Mouse (Mus musculus): ENCODE measurements around the gene Nckap5. TPM values are rescaled to one million over a fixed set of nuclear protein-coding genes. Genes with fewer than 3 reads are reported as not detected.

The Nckap5 gene
- total RNA-seq, 4 experiments from 2014 or later = 6.8 to 11.7 (median 8.7) TPM

GRCm38 (mm10) chr1:126377339-126377980 lies 453.1 kb downstream of the Nckap5 start:
- no peak for DNase-seq (ENCODE audit: low spot score)

DNA sequence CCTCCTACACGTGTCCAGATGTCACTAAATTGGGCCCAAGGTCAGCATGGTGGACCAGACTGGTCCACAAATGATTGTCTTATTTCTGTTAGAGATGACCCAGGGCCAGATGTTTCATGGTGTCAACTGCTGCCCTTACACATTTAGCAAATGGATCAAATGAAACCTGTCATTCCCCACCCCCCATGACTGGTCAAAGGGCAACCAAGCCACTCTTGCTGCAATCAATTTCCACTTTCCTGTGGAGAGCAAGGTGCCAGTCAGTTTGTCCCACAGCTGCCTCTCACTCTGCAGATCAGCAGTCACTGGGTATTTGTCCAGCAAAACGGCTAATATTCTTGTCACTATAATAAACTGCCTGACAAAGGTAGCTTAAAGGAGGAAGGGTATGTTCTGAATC lies 463.9 kb downstream of the Nckap5 start:
- DNase-seq (ENCODE audit: low spot score) = no peak

GRCm38 (mm10) chr1:126364556-126364955 lies 466.0 kb downstream of the Nckap5 start:
- no peak for DNase-seq (ENCODE audit: low spot score)

DNA sequence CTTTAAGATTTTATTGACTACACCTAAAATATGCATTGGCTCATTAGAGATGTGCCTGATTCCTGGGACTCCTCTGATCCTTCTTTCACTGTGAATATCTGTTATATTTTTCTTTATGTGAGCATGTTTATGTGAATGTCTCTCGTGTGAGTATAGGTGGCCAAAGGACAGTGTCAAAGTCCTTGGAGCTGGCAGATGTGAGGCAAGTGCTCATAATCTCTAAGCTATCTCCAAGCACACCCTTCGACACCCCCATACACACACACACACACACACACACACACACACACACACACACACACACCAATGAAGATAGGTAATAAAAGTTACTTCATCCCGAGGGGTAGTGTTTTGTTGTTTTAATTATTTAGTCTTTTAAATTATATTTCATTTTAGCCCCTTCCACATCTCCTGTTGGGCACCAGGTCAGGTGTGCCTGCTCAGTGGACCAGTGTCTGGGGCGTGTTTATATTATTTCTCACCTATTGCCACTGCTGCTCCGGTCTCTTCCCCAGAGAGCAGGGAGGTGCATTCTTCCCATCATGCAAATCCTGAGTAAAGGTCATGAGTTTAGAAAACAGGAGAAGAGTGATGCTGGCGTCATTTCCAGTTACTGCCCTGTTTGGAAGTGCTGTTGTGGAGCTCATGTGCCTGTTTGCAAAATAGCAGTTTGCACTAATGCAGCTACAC lies 469.9 kb downstream of the Nckap5 start:
- DNase-seq (ENCODE audit: low spot score) = no peak

DNA sequence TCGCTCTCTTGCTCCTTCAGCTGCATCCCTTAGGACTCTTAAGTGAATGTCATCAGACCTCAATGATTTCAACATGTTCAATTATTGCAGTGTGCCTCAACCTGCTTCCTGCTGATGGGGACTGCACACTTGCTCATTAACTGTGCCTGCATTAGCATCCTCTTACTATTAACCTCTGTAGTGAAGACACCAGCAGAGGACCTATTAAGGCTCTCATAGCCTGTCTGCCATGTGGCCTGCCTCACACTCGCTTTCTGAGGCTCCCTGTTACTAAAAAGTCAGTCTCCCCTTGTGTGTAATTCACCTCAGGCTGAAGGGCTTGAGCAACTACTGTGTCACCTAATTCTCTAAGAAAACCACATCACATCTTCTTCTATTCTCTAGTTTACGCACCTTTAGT lies 470.5 kb downstream of the Nckap5 start:
- no peak for DNase-seq (ENCODE audit: low spot score)

GRCm38 (mm10) chr1:126341806-126342205 lies 488.8 kb downstream of the Nckap5 start:
- DNase-seq (ENCODE audit: low spot score) = peak; percentile 43

DNA sequence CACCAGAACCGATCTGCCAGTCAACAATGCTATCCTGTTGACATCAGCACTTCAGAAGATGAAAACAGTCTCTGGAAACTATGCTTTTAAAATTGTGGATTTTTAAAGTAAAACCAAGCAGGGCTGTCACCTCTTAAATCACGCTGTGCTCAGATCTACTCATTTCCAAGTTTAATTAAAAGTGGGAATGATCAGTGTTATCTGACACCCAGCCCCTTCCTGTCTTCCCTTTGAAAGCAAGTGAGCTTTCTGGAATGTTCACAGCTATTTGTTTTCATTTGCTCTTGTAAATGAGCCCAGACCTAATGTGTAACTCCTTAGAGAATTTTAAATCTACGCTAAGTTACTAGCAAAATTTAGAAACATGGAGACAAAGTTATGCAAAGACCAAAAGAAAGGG lies 491.3 kb downstream of the Nckap5 start:
- DNase-seq (ENCODE audit: low spot score) = no peak

GRCm38 (mm10) chr1:126334202-126334601 lies 496.4 kb downstream of the Nckap5 start:
- no peak for DNase-seq (ENCODE audit: low spot score)

GRCm38 (mm10) chr1:126332026-126332425 lies 498.6 kb downstream of the Nckap5 start:
- DNase-seq (ENCODE audit: low spot score) = peak; percentile 3

- DNase-seq (ENCODE audit: low spot score) = no peak
Measured at GRCm38 (mm10) chr1:126320696-126321095, 509.9 kb downstream of the Nckap5 start.

DNA sequence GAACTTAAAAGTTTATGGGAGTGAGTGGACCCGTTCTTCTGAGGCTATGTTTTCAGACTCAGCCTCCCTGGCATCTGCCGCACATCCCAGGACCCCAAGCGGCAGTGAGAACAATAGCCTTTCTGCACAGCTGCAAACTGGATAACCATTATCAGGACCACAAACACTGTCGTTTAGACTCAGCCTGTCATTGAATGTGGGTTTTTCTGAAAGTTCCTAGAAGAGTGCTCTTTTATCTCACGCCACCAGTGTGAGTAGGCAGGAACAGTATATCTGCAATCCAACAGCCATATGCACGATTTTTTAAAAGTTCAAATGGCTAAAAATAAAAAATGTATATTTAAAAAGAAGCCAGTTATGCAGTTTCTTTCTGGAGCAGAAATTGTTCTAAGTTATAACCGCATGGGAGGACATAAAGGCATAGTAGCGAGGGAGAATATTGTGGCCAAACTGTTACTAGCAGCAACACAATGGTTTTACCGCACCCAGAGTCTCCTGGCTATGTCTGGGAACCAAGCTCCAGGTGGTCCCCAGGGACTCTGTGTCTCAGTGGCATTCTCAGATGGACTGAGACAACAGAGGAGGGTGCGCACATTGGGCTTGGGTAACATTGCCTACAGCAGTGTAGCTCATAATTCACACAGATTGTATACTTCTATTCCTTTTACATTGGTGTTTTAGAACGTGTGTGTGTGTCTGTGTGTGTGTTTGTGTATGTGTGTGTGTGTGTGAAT lies 512.6 kb downstream of the Nckap5 start:
- DNase-seq (ENCODE audit: low spot score) = no peak

GRCm38 (mm10) chr1:126317345-126317744 lies 513.3 kb downstream of the Nckap5 start:
- no peak for DNase-seq (ENCODE audit: low spot score)

DNA sequence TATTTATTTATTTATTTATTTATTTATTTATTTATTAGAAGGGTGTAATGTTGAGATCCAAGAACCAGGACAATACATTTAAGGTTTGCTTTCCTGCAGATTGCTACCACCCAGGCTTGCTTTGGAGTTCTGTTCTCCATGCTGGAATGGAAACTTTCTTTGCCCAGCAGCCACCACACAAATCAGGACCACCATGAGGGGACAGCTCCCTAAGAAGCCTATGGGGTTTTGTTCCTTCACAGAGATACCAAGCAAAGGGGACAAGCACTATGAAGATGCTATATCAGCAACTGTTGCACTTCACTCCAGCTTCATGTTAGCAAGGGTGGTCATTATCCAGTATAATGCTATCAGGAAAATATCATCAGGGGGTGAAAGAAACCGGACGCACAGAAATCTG lies 513.7 kb downstream of the Nckap5 start:
- no peak for DNase-seq (ENCODE audit: low spot score)

- DNase-seq (ENCODE audit: low spot score) = no peak
Measured at GRCm38 (mm10) chr1:126301129-126301528, 529.5 kb downstream of the Nckap5 start.

DNA sequence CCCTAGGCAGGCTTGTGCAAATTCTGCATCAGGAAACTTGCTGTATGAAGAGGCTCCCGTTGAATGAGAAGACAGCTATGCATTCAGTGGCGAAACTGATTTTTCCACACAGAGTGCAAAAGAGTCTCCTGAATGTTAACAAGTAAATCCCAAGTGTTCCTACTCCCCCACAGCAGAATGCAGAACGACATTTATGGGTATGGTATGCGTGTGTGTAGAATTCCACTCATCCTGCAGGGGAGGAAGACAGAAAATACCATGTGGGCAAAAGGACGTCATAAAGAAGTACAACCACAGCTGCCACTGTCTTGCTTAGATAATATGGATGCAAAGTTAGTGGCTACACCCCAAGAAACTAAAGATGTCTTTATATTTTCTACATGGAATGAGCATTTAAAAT lies 565.7 kb downstream of the Nckap5 start:
- DNase-seq (ENCODE audit: low spot score) = no peak

DNA sequence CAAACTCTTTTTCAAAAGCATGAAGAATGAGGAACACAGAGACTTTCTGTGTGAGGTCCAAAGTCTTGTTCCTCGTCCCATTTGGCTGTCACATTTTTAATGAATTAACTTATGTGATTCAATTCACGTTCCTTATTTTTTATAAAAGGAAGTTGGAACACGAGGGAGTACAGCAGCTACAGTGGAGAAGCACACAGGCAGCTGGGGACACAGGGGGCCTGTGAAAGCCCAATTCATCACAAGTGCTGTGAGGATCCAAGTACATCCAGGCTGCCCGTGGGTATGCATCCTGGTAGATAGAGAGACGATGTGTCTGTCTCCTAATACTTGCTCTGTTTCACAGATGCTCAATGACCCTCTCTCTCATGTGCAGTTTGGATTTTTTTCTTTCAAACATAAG lies 576.2 kb downstream of the Nckap5 start:
- no peak for DNase-seq (ENCODE audit: low spot score)

- DNase-seq (ENCODE audit: low spot score) = no peak
Measured at GRCm38 (mm10) chr1:126253934-126254333, 576.7 kb downstream of the Nckap5 start.

GRCm38 (mm10) chr1:126233196-126233595 lies 597.4 kb downstream of the Nckap5 start:
- DNase-seq (ENCODE audit: low spot score) = peak; percentile 18

DNA sequence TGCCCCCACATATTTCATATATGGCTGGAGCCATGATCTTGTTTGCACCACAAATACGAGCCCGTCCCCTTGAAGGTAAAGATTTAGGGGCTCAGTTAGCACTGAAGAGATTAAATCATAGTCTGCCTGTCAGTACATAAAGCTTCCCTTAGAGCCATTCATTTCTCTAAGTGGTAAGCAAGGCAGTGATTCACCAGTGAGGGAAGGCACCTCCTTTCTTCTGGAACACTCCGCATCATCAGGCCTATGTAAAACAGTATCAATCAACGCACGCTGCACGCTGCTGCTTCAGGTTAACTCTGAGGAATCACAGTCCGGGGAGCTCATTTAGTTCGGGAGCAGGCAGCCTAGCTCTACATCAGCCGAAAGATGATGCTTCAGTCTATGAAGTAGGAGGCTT lies 599.4 kb downstream of the Nckap5 start:
- DNase-seq (ENCODE audit: low spot score) = no peak

DNA sequence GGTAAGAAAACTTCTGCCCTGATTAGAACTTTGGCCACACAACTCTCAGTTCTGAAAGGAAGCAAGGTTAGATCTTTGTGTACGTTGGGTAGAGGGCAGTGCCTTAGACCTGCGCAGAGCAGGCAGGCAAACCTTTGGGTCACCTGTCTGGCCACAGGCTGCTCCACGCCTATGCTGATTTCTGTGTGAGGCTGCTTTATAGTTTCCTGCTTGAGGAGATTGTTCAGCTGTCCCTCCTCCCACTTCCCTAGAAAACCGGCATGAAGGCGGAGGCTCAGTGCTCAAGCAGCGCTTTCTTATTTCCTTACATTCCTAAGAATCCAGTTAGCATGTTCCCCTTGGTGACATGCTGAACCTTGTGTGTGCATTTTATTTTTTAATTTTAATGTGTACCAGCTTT lies 620.4 kb downstream of the Nckap5 start:
- no peak for DNase-seq (ENCODE audit: low spot score)

GRCm38 (mm10) chr1:126209743-126210142 lies 620.9 kb downstream of the Nckap5 start:
- DNase-seq (ENCODE audit: low spot score) = no peak

GRCm38 (mm10) chr1:126209131-126209530 lies 621.5 kb downstream of the Nckap5 start:
- no peak for DNase-seq (ENCODE audit: low spot score)

DNA sequence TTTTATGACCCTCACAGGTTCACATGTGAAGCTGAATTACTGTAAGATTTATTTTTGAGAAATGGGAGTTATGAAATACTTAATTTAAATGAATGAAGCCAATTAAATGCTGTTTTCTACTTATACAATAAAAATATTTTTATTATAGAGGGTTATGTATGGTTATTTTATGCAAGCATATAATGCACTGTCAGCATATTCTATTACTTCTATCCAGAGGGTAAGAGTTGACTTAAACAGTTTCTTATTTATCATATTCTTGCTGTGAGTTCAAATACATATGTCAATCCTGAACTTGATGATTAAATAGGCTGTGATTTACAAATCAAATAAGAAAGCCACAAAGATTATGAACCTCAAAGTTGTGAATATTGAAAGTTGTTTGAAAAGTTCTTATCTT lies 633.7 kb downstream of the Nckap5 start:
- no peak for DNase-seq (ENCODE audit: low spot score)
